Mouse (Mus musculus) lung, embryonic 15.5 days (tissue): ENCODE measurements at regions not wholly inside any gene's neighbourhood (a gene's known extent, or its start where the extent isn't known, plus 50 kb on each side); places are given as distances from the start of the nearest gene placed in this dataset.

ENCODE experiments used
- ATAC-seq: fragments of 200-750 bp; cut with Nextera tagmentation; 2 replicates; pipeline ENCODE4 v1.8.0; 2017; ENCODE audit warnings: moderate number of reproducible peaks, borderline replicate concordance; ENCODE audit not compliant: low FRiP score, low TSS enrichment; ENCODE audit errors: extremely low read depth
- H3K27ac ChIP-seq: fragments of 300-500 bp; sonication (generic); 2 replicates; pipeline ENCODE4 v1.5.1; 2015; ENCODE audit warnings: moderate library complexity, mild to moderate bottlenecking, inconsistent platforms
- H3K27me3 ChIP-seq: fragments of 300-500 bp; sonication (generic); 2 replicates; pipeline ENCODE4 v1.6.1; 2015; ENCODE audit warnings: inconsistent platforms
- H3K36me3 ChIP-seq: fragments of 300-500 bp; sonication (generic); 2 replicates; pipeline ENCODE4 v1.6.1; 2015; ENCODE audit warnings: inconsistent platforms
- H3K4me1 ChIP-seq: fragments of 300-500 bp; sonication (generic); 2 replicates; pipeline ENCODE4 v1.6.1; 2015; ENCODE audit warnings: inconsistent platforms
- H3K4me2 ChIP-seq: fragments of 300-500 bp; sonication (generic); 2 replicates; pipeline ENCODE4 v1.6.1; 2015; ENCODE audit warnings: inconsistent platforms, mild to moderate bottlenecking, moderate library complexity
- H3K4me3 ChIP-seq: fragments of 300-500 bp; sonication (generic); 2 replicates; pipeline ENCODE4 v1.5.1; 2015; ENCODE audit warnings: mild to moderate bottlenecking, inconsistent platforms
- H3K9ac ChIP-seq: fragments of 300-500 bp; sonication (generic); 2 replicates; pipeline ENCODE4 v1.6.1; 2015; ENCODE audit warnings: inconsistent platforms
- H3K9me3 ChIP-seq: fragments of 300-500 bp; sonication (generic); 2 replicates; pipeline ENCODE4 v1.6.1; 2016; ENCODE audit warnings: inconsistent platforms
- WGBS: fragments of 180-500 bp; shearing (Covaris S2); methylation state at CpG from one replicate; pipeline ENCODE4 v1.1.7; 2015; 5-methylcytosine and 5-hydroxymethylcytosine counted together

DNA sequence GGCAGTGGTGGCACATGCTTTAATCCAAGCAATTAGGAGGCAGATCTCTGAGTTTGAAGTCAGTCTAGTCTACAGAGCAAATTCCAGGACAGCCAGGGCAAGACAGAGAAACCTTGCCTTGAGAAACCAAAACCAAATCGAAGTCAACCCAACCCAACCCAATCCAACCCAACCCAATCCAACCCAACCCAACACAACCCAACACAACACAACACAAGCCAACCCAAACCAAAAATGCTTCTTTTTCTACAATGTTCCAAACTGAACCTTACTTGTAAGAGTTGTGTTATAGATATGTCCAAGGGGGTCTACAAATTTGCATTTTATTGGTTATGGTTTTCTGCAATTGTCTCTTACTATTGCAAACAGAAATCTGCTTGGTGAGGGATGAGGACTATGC, 52.8 kb upstream of the Chodl start:
- no peak overlapping the region for H3K27ac ChIP-seq
- no peak for ATAC-seq
- H3K4me3 ChIP-seq = no peak overlapping the region
- 54% methylated on average over 1 of the region's 1 CpGs for WGBS
- no peak overlapping the region for H3K9ac ChIP-seq
- H3K9me3 ChIP-seq = no peaks in the 10 kb centered on the region
- H3K4me2 ChIP-seq = no peak overlapping the region
- H3K4me1 ChIP-seq = no peaks in the 10 kb centered on the region
- H3K36me3 ChIP-seq = no peaks in the 10 kb centered on the region
- no peaks in the 10 kb centered on the region for H3K27me3 ChIP-seq

GRCm38 (mm10) chr16:78859006-78859405, 71.7 kb upstream of the Chodl start:
- Histone ChIP-seq H3K27me3 (no peaks in the 10 kb centered on the region), H3K9me3 (no peaks in the 10 kb centered on the region), H3K9ac (no peak overlapping the region), H3K4me2 (no peak overlapping the region), H3K27ac (no peak overlapping the region), H3K36me3 (no peaks in the 10 kb centered on the region), H3K4me3 (no peak overlapping the region), H3K4me1 (no peaks in the 10 kb centered on the region)
- no peak for ATAC-seq
- 69% methylated on average over 4 of the region's 4 CpGs for WGBS

GRCm38 (mm10) chr16:78830957-78831356, 99.8 kb upstream of the Chodl start:
- Histone ChIP-seq H3K4me1 (no peaks in the 10 kb centered on the region), H3K9me3 (no peaks in the 10 kb centered on the region), H3K9ac (no peak overlapping the region), H3K27me3 (no peaks in the 10 kb centered on the region), H3K4me3 (no peak overlapping the region), H3K27ac (no peak overlapping the region), H3K4me2 (no peak overlapping the region), H3K36me3 (no peaks in the 10 kb centered on the region)
- 66% methylated on average over 7 of the region's 7 CpGs for WGBS
- no peak for ATAC-seq

GRCm38 (mm10) chr16:78827739-78828138, 103.0 kb upstream of the Chodl start:
- Histone ChIP-seq H3K27ac (no peak overlapping the region), H3K4me3 (no peak overlapping the region), H3K4me2 (no peak overlapping the region), H3K9me3 (no peaks in the 10 kb centered on the region), H3K36me3 (no peaks in the 10 kb centered on the region), H3K9ac (no peak overlapping the region), H3K4me1 (no peaks in the 10 kb centered on the region), H3K27me3 (no peaks in the 10 kb centered on the region)
- 23% methylated on average over 3 of the region's 3 CpGs for WGBS
- no peak for ATAC-seq

DNA sequence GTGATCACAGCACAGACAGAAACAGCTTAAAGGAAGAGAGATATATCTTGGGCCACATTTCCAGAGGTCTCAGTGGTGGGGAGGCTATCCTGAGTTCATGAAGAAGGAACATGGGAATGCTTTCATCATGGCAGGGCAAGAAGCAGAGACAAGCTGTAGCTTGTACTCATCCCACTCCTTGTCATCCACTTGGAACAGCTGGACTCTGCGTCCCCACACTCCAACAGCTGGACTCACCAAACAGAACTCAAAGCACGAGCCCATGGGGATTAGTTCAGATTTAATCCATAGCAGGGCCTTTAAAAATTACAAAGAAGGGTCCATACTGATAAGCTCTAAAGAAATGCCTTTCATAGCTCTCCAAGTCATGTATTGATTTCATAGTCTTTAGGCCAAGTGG, 140.7 kb upstream of the Chodl start:
- H3K4me1 ChIP-seq = no peaks in the 10 kb centered on the region
- no peak overlapping the region for H3K4me3 ChIP-seq
- H3K9me3 ChIP-seq = no peaks in the 10 kb centered on the region
- whole genome bisulfite sequencing = 51% methylated on average over 2 of the region's 2 CpGs
- ATAC-seq = peak; percentile 97
- H3K36me3 ChIP-seq = no peaks in the 10 kb centered on the region
- H3K27me3 ChIP-seq = no peaks in the 10 kb centered on the region
- H3K4me2 ChIP-seq = no peak overlapping the region
- H3K9ac ChIP-seq = no peak overlapping the region
- H3K27ac ChIP-seq = no peak overlapping the region

DNA sequence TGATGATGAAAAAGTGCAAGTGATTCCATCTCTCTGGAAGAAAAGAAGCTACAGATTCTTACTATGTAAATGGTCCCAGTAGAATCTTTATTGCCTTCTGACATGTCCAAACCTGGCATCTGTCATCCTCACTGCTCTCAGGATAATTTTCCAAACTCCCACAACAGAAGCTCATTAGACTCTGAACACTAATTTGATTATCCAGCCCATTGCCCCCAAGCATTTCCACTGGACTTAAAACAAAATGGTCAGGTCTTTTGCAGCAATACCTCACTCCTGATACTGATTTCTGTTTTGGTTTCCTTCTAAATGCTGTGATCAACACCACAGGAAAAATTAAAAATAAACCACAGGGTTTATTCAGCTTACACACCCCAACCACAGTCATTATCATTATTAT, 171.5 kb upstream of the Chodl start:
- Histone ChIP-seq H3K36me3 (no peaks in the 10 kb centered on the region), H3K4me1 (no peaks in the 10 kb centered on the region), H3K27ac (no peak overlapping the region), H3K9me3 (no peaks in the 10 kb centered on the region), H3K4me3 (no peak overlapping the region), H3K27me3 (no peaks in the 10 kb centered on the region), H3K4me2 (no peak overlapping the region), H3K9ac (no peak overlapping the region)
- ATAC-seq = no peak

- H3K4me1 ChIP-seq = no peaks in the 10 kb centered on the region
- no peak overlapping the region for H3K4me3 ChIP-seq
- H3K36me3 ChIP-seq = no peaks in the 10 kb centered on the region
- H3K9ac ChIP-seq = no peak overlapping the region
- WGBS = 61% methylated on average over 4 of the region's 4 CpGs
- no peak for ATAC-seq
- no peaks in the 10 kb centered on the region for H3K9me3 ChIP-seq
- H3K4me2 ChIP-seq = no peak overlapping the region
- H3K27ac ChIP-seq = no peak overlapping the region
- no peaks in the 10 kb centered on the region for H3K27me3 ChIP-seq
Observed at GRCm38 (mm10) chr16:78737902-78738301, 161.4 kb upstream of the D16Ertd472e start.

GRCm38 (mm10) chr16:78730583-78731501, 154.3 kb upstream of the D16Ertd472e start:
- Histone ChIP-seq H3K27ac (no peak overlapping the region), H3K4me3 (no peak overlapping the region), H3K36me3 (no peaks in the 10 kb centered on the region), H3K9me3 (no peaks in the 10 kb centered on the region), H3K27me3 (no peaks in the 10 kb centered on the region), H3K9ac (no peak overlapping the region), H3K4me1 (no peaks in the 10 kb centered on the region), H3K4me2 (no peak overlapping the region)
- 62% methylated on average over 13 of the region's 13 CpGs for WGBS
- no peak for ATAC-seq

DNA sequence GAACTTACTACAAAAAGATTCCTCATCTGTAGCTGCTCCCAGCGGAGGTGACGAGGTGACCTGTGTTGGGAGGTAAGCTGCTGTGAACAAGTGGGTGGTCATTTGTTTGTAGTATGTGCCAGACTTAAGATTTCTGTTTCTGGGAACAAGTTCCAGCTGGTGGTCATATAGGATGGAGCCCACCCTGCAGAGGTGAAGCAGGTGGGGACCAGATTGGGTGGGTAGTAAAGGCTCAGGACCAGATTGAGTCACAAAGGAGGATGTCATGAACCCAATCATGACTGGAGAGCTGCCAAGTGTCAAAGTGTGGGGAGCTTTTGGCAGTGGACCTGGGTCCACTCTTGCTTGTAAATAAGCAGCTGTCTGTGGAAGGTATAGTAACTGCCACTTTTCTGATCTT, 149.0 kb upstream of the D16Ertd472e start:
- 68% methylated on average over 2 of the region's 2 CpGs for WGBS
- H3K27me3 ChIP-seq = no peaks in the 10 kb centered on the region
- no peak for ATAC-seq
- no peaks in the 10 kb centered on the region for H3K4me1 ChIP-seq
- H3K9ac ChIP-seq = no peak overlapping the region
- H3K4me2 ChIP-seq = no peak overlapping the region
- H3K36me3 ChIP-seq = no peaks in the 10 kb centered on the region
- no peaks in the 10 kb centered on the region for H3K9me3 ChIP-seq
- H3K4me3 ChIP-seq = no peak overlapping the region
- no peak overlapping the region for H3K27ac ChIP-seq

- no peaks in the 10 kb centered on the region for H3K36me3 ChIP-seq
- WGBS = 79% methylated on average over 7 of the region's 7 CpGs
- no peaks in the 10 kb centered on the region for H3K4me1 ChIP-seq
- H3K27me3 ChIP-seq = no peaks in the 10 kb centered on the region
- no peak overlapping the region for H3K9ac ChIP-seq
- H3K4me2 ChIP-seq = no peak overlapping the region
- no peak overlapping the region for H3K27ac ChIP-seq
- no peak for ATAC-seq
- H3K9me3 ChIP-seq = no peaks in the 10 kb centered on the region
- H3K4me3 ChIP-seq = no peak overlapping the region
Observed at GRCm38 (mm10) chr16:78709943-78710342, 133.4 kb upstream of the D16Ertd472e start.

GRCm38 (mm10) chr16:78707566-78707965, 131.1 kb upstream of the D16Ertd472e start:
- WGBS = 79% methylated on average over 4 of the region's 4 CpGs
- no peak for ATAC-seq

DNA sequence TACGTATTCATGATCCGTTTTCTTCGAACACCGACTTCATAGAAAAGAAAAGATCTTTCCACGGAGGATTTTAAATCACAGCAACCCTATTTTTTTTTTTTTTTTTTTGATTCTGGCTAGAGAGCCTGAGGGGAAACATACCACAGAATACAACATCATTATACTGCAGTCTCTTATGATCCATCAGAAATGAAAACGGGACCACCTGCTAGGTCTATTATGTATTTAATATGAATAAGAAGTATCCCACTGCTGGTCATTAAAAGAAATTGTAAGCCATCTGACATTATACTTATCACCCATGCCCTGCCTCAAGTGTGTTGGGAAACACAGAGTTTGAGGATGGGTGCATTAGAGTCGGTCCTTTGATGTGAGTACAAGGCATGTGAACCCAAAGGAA, 130.7 kb upstream of the D16Ertd472e start:
- Histone ChIP-seq H3K4me2 (no peak overlapping the region), H3K9me3 (no peaks in the 10 kb centered on the region), H3K27ac (no peak overlapping the region), H3K9ac (no peak overlapping the region), H3K4me3 (no peak overlapping the region), H3K27me3 (no peaks in the 10 kb centered on the region), H3K36me3 (no peaks in the 10 kb centered on the region), H3K4me1 (no peaks in the 10 kb centered on the region)
- WGBS = 89% methylated on average over 7 of the region's 7 CpGs
- no peak for ATAC-seq

More at GRCm38 (mm10) chr16:78707566-78707965, 131.1 kb upstream of the D16Ertd472e start:
- Histone ChIP-seq H3K4me3 (no peak overlapping the region), H3K9me3 (no peaks in the 10 kb centered on the region), H3K27ac (no peak overlapping the region), H3K9ac (no peak overlapping the region), H3K36me3 (no peaks in the 10 kb centered on the region), H3K4me2 (no peak overlapping the region), H3K27me3 (no peaks in the 10 kb centered on the region), H3K4me1 (no peaks in the 10 kb centered on the region)
